Mouse (Mus musculus) yolk sac, embryonic 10.5 days (tissue): ENCODE measurements at regions not wholly inside any gene's neighbourhood (a gene's known extent, or its start where the extent isn't known, plus 50 kb on each side); places are given as distances from the start of the nearest gene placed in this dataset.

Experiments used
- DNase-seq: peaks from one replicate; pipeline ENCODE4 v3.0.0-alpha.2; 2017; ENCODE audit warnings: low spot score

- no peak for DNase-seq
Measured at GRCm38 (mm10) chr15:56042449-56042848, 1435.0 kb downstream of the Slc22a22 start.

GRCm38 (mm10) chr15:56030007-56030406 is 1447.4 kb downstream of the Slc22a22 start:
- DNase-seq: no peak

- DNase-seq: no peak
Measured at GRCm38 (mm10) chr15:56027197-56027818, 1450.1 kb downstream of the Slc22a22 start.

GRCm38 (mm10) chr15:56024705-56025104 is 1452.7 kb downstream of the Slc22a22 start:
- no peak for DNase-seq

- DNase-seq: no peak
Measured at GRCm38 (mm10) chr15:56023862-56024484, 1453.5 kb downstream of the Slc22a22 start.

- no peak for DNase-seq
Measured at GRCm38 (mm10) chr15:56022315-56022714, 1455.1 kb downstream of the Slc22a22 start.

- DNase-seq: no peak
Measured at GRCm38 (mm10) chr15:56018141-56018540, 1459.3 kb downstream of the Slc22a22 start.

GRCm38 (mm10) chr15:56017561-56017960 is 1459.9 kb downstream of the Slc22a22 start:
- no peak for DNase-seq

GRCm38 (mm10) chr15:56016070-56016469 is 1461.4 kb downstream of the Slc22a22 start:
- no peak for DNase-seq

GRCm38 (mm10) chr15:56014059-56014620 is 1463.3 kb downstream of the Slc22a22 start:
- no peak for DNase-seq

GRCm38 (mm10) chr15:56008603-56009174 is 1468.7 kb downstream of the Slc22a22 start:
- DNase-seq: no peak

GRCm38 (mm10) chr15:56007376-56007775 is 1470.0 kb downstream of the Slc22a22 start:
- DNase-seq: no peak

- no peak for DNase-seq
Measured at GRCm38 (mm10) chr15:56005361-56005760, 1472.1 kb downstream of the Slc22a22 start.

GRCm38 (mm10) chr15:56003921-56004320 is 1473.5 kb downstream of the Slc22a22 start:
- no peak for DNase-seq

GRCm38 (mm10) chr15:55999605-56000004 is 1477.8 kb downstream of the Slc22a22 start:
- no peak for DNase-seq

- DNase-seq: no peak
Measured at GRCm38 (mm10) chr15:55997977-55998376, 1479.4 kb downstream of the Slc22a22 start.

GRCm38 (mm10) chr15:55994680-55995079 is 1482.7 kb downstream of the Slc22a22 start:
- DNase-seq: no peak

- no peak for DNase-seq
Measured at GRCm38 (mm10) chr15:55975843-55976242, 1501.6 kb downstream of the Slc22a22 start.

GRCm38 (mm10) chr15:55966780-55967179 is 1510.6 kb downstream of the Slc22a22 start:
- no peak for DNase-seq

- DNase-seq: no peak
Measured at GRCm38 (mm10) chr15:55965296-55965695, 1512.1 kb downstream of the Slc22a22 start.

GRCm38 (mm10) chr15:55962093-55962492 is 1515.3 kb downstream of the Slc22a22 start:
- DNase-seq: no peak
